In genomic region chr1:75219078-75219477, GRCm38 (mm10) we compare ENCODE assay signal across 8 mouse cellular contexts. TPM values are rescaled to one million over a fixed set of nuclear protein-coding genes. Genes with fewer than 3 reads are reported as not detected.
DNase-seq lines count a peak whose midpoint lies in the region; ATAC-seq and TF ChIP-seq lines count a peak whose summit lies in the region.

No protein-coding gene starts in this region.

- peak overlapping the region; percentile 23 for H3K27ac ChIP-seq in intestine, postnatal 0 days (ENCODE audit: low read depth, low read length)
- 0 out of 2 replicates have a peak overlapping the region, but pooled peaks have one; percentile 9 for H3K27ac ChIP-seq in midbrain, embryonic 10.5 days (replicated peaks)

- no peaks in the 10 kb centered on the region for H3K9me3 ChIP-seq in intestine, postnatal 0 days (ENCODE audit: control insufficient read depth)
- H3K9me3 ChIP-seq in midbrain, embryonic 10.5 days (replicated peaks) = no peaks in the 10 kb centered on the region

- intact Hi-C loops in gastrocnemius, postnatal 36 days (cut with DNase I) = no loop called here
- intact Hi-C loops in left cerebral cortex, postnatal 36 days (cut with DNase I) = loop anchor here (2.0 kb wide), 1 partner anchor 44 kb away; no protein-coding TSS in a partner anchor

- peaks cover 11% of the 10 kb centered on the region; the same call in 1 of the 2 replicates for H3K36me3 ChIP-seq in intestine, postnatal 0 days (ENCODE audit: control insufficient read depth, insufficient read depth)
- H3K36me3 ChIP-seq in midbrain, embryonic 10.5 days = peaks cover 20% of the 10 kb centered on the region

- WGBS in intestine, postnatal 0 days = under 1% methylated on average over 24 of the region's 24 CpGs
- 0% methylated on average over 24 of the region's 24 CpGs for WGBS in midbrain, embryonic 10.5 days

- peak; percentile 87 to 92 for DNase-seq in adrenal gland, adult 18-20 months (ENCODE audit: low spot score in 2 of 2)
- DNase-seq in embryo, embryonic 11.5 days (ENCODE audit: low read depth, low spot score) = peak; percentile 63
- DNase-seq in gastrocnemius, postnatal 36 days = peak; percentile 78 to 86
- DNase-seq in left cerebral cortex, postnatal 36 days (ENCODE audit: low spot score in 2 of 2) = peak; percentile 90 to 93
- peak; percentile 64 for DNase-seq in midbrain, embryonic 10.5 days (ENCODE audit: low spot score)
- DNase-seq in right cerebral cortex, postnatal 4 days = peak; percentile 82
- peak; percentile 91 for DNase-seq in yolk sac, embryonic 10.5 days (ENCODE audit: low spot score)

- peak; percentile 88 for ATAC-seq in intestine, postnatal 0 days

- peaks cover 4% of the 10 kb centered on the region for H3K4me1 ChIP-seq in intestine, postnatal 0 days (replicated peaks; ENCODE audit: control insufficient read depth, insufficient read depth, low read length)
- H3K4me1 ChIP-seq in midbrain, embryonic 10.5 days = peaks cover 22% of the 10 kb centered on the region

- H3K27me3 ChIP-seq in intestine, postnatal 0 days (replicated peaks; ENCODE audit: control insufficient read depth, insufficient read depth, low read length) = peaks cover 15% of the 10 kb centered on the region; the same call in 1 of the 2 replicates
- H3K27me3 ChIP-seq in midbrain, embryonic 10.5 days (ENCODE audit: low read depth, poor library complexity, severe bottlenecking) = peaks cover 79% of the 10 kb centered on the region

- peak overlapping the region; percentile 44 for H3K4me3 ChIP-seq in intestine, postnatal 0 days (ENCODE audit: low read depth, low read length)
- peak overlapping the region; percentile 66 for H3K4me3 ChIP-seq in midbrain, embryonic 10.5 days

- peak overlapping the region; percentile 100 for H3K4me2 ChIP-seq in intestine, postnatal 0 days (replicated peaks; ENCODE audit: low read depth)

- H3K9ac ChIP-seq in intestine, postnatal 0 days (ENCODE audit: low read depth, low read length) = peak overlapping the region; percentile 41

- TF ChIP-seq CTCF in intestine, postnatal 0 days (IDR thresholded peaks at IDR 0.05; ENCODE audit: low read depth) = no peak

RNA-seq across cellular contexts. Expression of gene Tuba4a, which starts 0.6 kb away (rescaled TPM):
- 100 to 1,000 TPM in 1 of 2 experiments, 10 to 100 TPM in 1; 48.9 to 119 TPM for total RNA-seq in adrenal gland, adult 18-20 months (2021)
- 100 to 1,000 TPM; 921 to 954 TPM for total RNA-seq in gastrocnemius, postnatal 36 days (2021)
- 113 and 119 TPM in 2 replicates for polyA plus RNA-seq in intestine, postnatal 0 days (2015; fragmentation: Nextera tagmentation; extraction: Ambion mirVana)
- 100 to 1,000 TPM; 579 to 672 TPM for total RNA-seq in left cerebral cortex, postnatal 36 days (2021)
- polyA plus RNA-seq in midbrain, embryonic 10.5 days (2016; fragmentation: Nextera tagmentation; extraction: Ambion mirVana) = 9.0 and 10.0 TPM in 2 replicates

RNA-seq across cellular contexts. Expression of gene Stk16, which starts 8.4 kb away (rescaled TPM):
- total RNA-seq in adrenal gland, adult 18-20 months (2021) = 100 to 1,000 TPM; 117 to 119 TPM
- total RNA-seq in gastrocnemius, postnatal 36 days (2021) = 10 to 100 TPM; 19.4 to 23.1 TPM
- polyA plus RNA-seq in intestine, postnatal 0 days (2015; fragmentation: Nextera tagmentation; extraction: Ambion mirVana) = 50.5 and 54.4 TPM in 2 replicates
- total RNA-seq in left cerebral cortex, postnatal 36 days (2021) = 10 to 100 TPM; 80.3 to 85.9 TPM
- 142 and 154 TPM in 2 replicates for polyA plus RNA-seq in midbrain, embryonic 10.5 days (2016; fragmentation: Nextera tagmentation; extraction: Ambion mirVana)

RNA-seq across cellular contexts. Expression of gene Glb1l, which starts 8.5 kb away (rescaled TPM):
- total RNA-seq in adrenal gland, adult 18-20 months (2021) = 10 to 100 TPM; 16.6 to 22.8 TPM
- total RNA-seq in gastrocnemius, postnatal 36 days (2021) = 1 to 10 TPM; 2.3 to 3.0 TPM
- 3.6 and 3.7 TPM in 2 replicates for polyA plus RNA-seq in intestine, postnatal 0 days (2015; fragmentation: Nextera tagmentation; extraction: Ambion mirVana)
- 10 to 100 TPM; 10.4 to 15.8 TPM for total RNA-seq in left cerebral cortex, postnatal 36 days (2021)
- 14.8 and 16.0 TPM in 2 replicates for polyA plus RNA-seq in midbrain, embryonic 10.5 days (2016; fragmentation: Nextera tagmentation; extraction: Ambion mirVana)

RNA-seq across cellular contexts. Expression of gene A630095N17Rik, which starts 12.8 kb away (rescaled TPM):
- not detected for total RNA-seq in adrenal gland, adult 18-20 months (2021)
- total RNA-seq in gastrocnemius, postnatal 36 days (2021) = not detected
- polyA plus RNA-seq in intestine, postnatal 0 days (2015; fragmentation: Nextera tagmentation; extraction: Ambion mirVana) = not detected in 2 replicates
- total RNA-seq in left cerebral cortex, postnatal 36 days (2021) = not detected
- not detected in 2 replicates for polyA plus RNA-seq in midbrain, embryonic 10.5 days (2016; fragmentation: Nextera tagmentation; extraction: Ambion mirVana)

RNA-seq across cellular contexts. Expression of gene Dnajb2, which starts 17.1 kb away (rescaled TPM):
- total RNA-seq in adrenal gland, adult 18-20 months (2021) = 100 to 1,000 TPM; 118 to 204 TPM
- total RNA-seq in gastrocnemius, postnatal 36 days (2021) = 10 to 100 TPM; 63.1 to 67.1 TPM
- 10.9 and 11.4 TPM in 2 replicates for polyA plus RNA-seq in intestine, postnatal 0 days (2015; fragmentation: Nextera tagmentation; extraction: Ambion mirVana)
- 10 to 100 TPM; 91.6 to 97.6 TPM for total RNA-seq in left cerebral cortex, postnatal 36 days (2021)
- polyA plus RNA-seq in midbrain, embryonic 10.5 days (2016; fragmentation: Nextera tagmentation; extraction: Ambion mirVana) = 27.5 and 27.9 TPM in 2 replicates

Comparison
In these comparisons a context has a peak if more than half of its experiments do, and no peak if none do; other contexts are left out.
1. Peak in every context shown above with its lines: DNase-seq, ATAC-seq, H3K4me3 ChIP-seq and H3K27ac ChIP-seq.
2. RNA of gene Tuba4a, which starts 0.6 kb away (total RNA-seq): 921 to 954 TPM in gastrocnemius, postnatal 36 days and 579 to 672 TPM in left cerebral cortex, postnatal 36 days; 48.9 to 119 TPM in adrenal gland, adult 18-20 months; every median in the first group is over 4 times any median in the second.